In the genomic region with DNA sequence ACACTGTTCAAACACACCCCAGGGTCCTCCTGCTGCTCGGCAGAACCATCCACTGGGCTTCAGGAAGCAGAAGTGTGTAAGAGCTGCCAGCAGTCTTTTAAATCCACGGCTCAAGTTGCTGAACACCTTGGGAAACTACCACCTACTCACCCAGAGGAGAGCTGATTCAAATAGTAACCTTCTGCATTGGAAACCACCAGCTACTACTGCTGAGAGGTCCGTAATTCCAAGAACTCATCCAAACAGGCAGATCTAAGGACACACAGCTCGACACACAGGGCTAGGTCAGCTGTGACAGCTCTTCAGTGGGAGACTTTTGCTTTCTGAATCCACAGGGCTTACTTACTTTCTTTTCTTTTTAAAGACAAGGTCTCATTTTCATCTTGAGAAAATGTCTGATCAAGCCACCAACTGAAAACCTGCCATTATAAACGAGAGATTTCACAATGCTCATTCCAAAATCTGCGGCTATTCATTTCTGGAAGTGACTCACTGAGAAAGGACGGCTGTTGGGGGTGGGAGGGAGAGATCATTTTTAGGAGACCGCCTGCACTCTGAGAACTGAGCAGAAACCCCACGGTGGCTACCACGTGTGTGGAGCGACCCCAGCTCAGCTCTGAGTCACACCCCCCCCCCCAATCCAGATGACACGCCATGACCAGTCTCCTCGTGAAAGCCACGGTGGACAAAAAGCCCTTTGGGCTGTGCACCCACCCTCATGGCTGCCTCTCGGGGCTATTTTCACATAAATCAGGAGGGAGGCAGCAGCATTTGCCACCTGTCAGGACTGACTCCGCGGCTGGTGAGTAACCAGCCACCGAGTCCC, we compare ENCODE assay signal across 8 mouse cellular contexts.
DNase-seq lines count a peak whose midpoint lies in the region; ATAC-seq and TF ChIP-seq lines count a peak whose summit lies in the region.

No protein-coding gene starts in this region.

- WGBS in spleen, adult 2 months: 34% methylated on average over 18 of the region's 18 CpGs
- WGBS in forebrain, embryonic 16.5 days: 8% methylated on average over 18 of the region's 18 CpGs
- 13% methylated on average over 18 of the region's 18 CpGs for WGBS in limb, embryonic 15.5 days
- 14% methylated on average over 18 of the region's 18 CpGs for WGBS in neural tube, embryonic 13.5 days

- H3K4me2 ChIP-seq in forebrain, embryonic 16.5 days (ENCODE audit: low read length): peak overlapping the region; percentile 60
- H3K4me2 ChIP-seq in limb, embryonic 15.5 days: peak overlapping the region; percentile 56
- peak overlapping the region; percentile 60 for H3K4me2 ChIP-seq in neural tube, embryonic 13.5 days

- H3K27me3 ChIP-seq in spleen, adult 2 months (ENCODE audit: control insufficient read depth, insufficient read depth, low read length): no peaks in the 10 kb centered on the region
- H3K27me3 ChIP-seq in forebrain, embryonic 16.5 days (replicated peaks; ENCODE audit: control insufficient read depth, insufficient read depth, low read length): no peaks in the 10 kb centered on the region
- H3K27me3 ChIP-seq in limb, embryonic 15.5 days: no peaks in the 10 kb centered on the region
- H3K27me3 ChIP-seq in neural tube, embryonic 13.5 days: no peaks in the 10 kb centered on the region

- TF ChIP-seq CTCF in spleen, adult 2 months (IDR thresholded peaks at IDR 0.05; ENCODE audit: extremely low read depth, insufficient read depth, insufficient read length, insufficient replicate concordance): no peak

- H3K4me1 ChIP-seq in spleen, adult 2 months (ENCODE audit: control insufficient read depth, insufficient read depth, insufficient read length): peaks cover 9% of the 10 kb centered on the region; the same call in 1 of the 2 replicates
- H3K4me1 ChIP-seq in forebrain, embryonic 16.5 days (replicated peaks; ENCODE audit: control insufficient read depth, insufficient read depth, low read length): peaks cover 39% of the 10 kb centered on the region
- peaks cover 22% of the 10 kb centered on the region for H3K4me1 ChIP-seq in limb, embryonic 15.5 days
- peaks cover 30% of the 10 kb centered on the region for H3K4me1 ChIP-seq in neural tube, embryonic 13.5 days (replicated peaks)

- ATAC-seq in forebrain, embryonic 16.5 days: peak; percentile 57
- no peak for ATAC-seq in limb, embryonic 15.5 days (ENCODE audit: insufficient number of reproducible peaks, low FRiP score, low TSS enrichment, low read depth)
- peak; percentile 76; the same call in 1 of the 2 replicates for ATAC-seq in neural tube, embryonic 13.5 days (ENCODE audit: low read depth)

- peaks cover 43% of the 10 kb centered on the region for H3K36me3 ChIP-seq in spleen, adult 2 months (ENCODE audit: control insufficient read depth, insufficient read depth, low read length)
- H3K36me3 ChIP-seq in forebrain, embryonic 16.5 days (ENCODE audit: control insufficient read depth, insufficient read depth): no peaks in the 10 kb centered on the region
- H3K36me3 ChIP-seq in limb, embryonic 15.5 days: no peaks in the 10 kb centered on the region
- H3K36me3 ChIP-seq in neural tube, embryonic 13.5 days: no peaks in the 10 kb centered on the region

- TF ChIP-seq POLR2A in spleen, adult 2 months (IDR thresholded peaks at IDR 0.05; ENCODE audit: low read depth, low read length): no peak

- intact Hi-C loops in left cerebral cortex, postnatal 36 days (cut with DNase I): no loop called here

- H3K9ac ChIP-seq in forebrain, embryonic 16.5 days (replicated peaks; ENCODE audit: low read depth, low read length): peak overlapping the region; percentile 39
- no peak overlapping the region for H3K9ac ChIP-seq in limb, embryonic 15.5 days
- peak overlapping the region; percentile 59 for H3K9ac ChIP-seq in neural tube, embryonic 13.5 days

- H3K9me3 ChIP-seq in forebrain, embryonic 16.5 days (ENCODE audit: control insufficient read depth, low read length): no peaks in the 10 kb centered on the region
- no peaks in the 10 kb centered on the region for H3K9me3 ChIP-seq in limb, embryonic 15.5 days
- no peaks in the 10 kb centered on the region for H3K9me3 ChIP-seq in neural tube, embryonic 13.5 days

- no peak for DNase-seq in spleen, adult 2 months (ENCODE audit: low read depth in 1 of 2, low spot score in 2 of 2)
- no peak for DNase-seq in spleen, postnatal 14 days (ENCODE audit: low spot score in 2 of 2)
- DNase-seq in left cerebral cortex, postnatal 36 days (ENCODE audit: low spot score in 2 of 2): no peak
- no peak for DNase-seq in spleen, adult 18-20 months
- DNase-seq in left cerebral cortex, adult 8-10 months (ENCODE audit: low spot score in 2 of 2): no peak

- no peak overlapping the region for H3K4me3 ChIP-seq in spleen, adult 2 months (ENCODE audit: extremely low read depth, insufficient read depth, insufficient read length)
- peak overlapping the region; percentile 34 for H3K4me3 ChIP-seq in forebrain, embryonic 16.5 days (replicated peaks; ENCODE audit: low read length)
- H3K4me3 ChIP-seq in limb, embryonic 15.5 days: peak overlapping the region; percentile 23
- peak overlapping the region; percentile 28 for H3K4me3 ChIP-seq in neural tube, embryonic 13.5 days

- H3K27ac ChIP-seq in spleen, adult 2 months (ENCODE audit: insufficient read depth, low read length): peak overlapping the region; percentile 51; the same call in 1 of the 2 replicates
- peak overlapping the region; percentile 71 for H3K27ac ChIP-seq in forebrain, embryonic 16.5 days (ENCODE audit: low read length)
- H3K27ac ChIP-seq in limb, embryonic 15.5 days: 0 out of 2 replicates have a peak overlapping the region, but pooled peaks have one; percentile 17
- H3K27ac ChIP-seq in neural tube, embryonic 13.5 days (replicated peaks): peak overlapping the region; percentile 49; the same call in 1 of the 2 replicates

Comparison
In these comparisons a context has a peak if more than half of its experiments do, and no peak if none do; other contexts are left out.
1. H3K27ac ChIP-seq: peak in every context shown above with its lines; median percentile 71 in forebrain, embryonic 16.5 days; 51 in spleen, adult 2 months; 49 in neural tube, embryonic 13.5 days; 17 in limb, embryonic 15.5 days.